25 mouse cellular contexts compared by ENCODE assay signal in the genomic region with DNA sequence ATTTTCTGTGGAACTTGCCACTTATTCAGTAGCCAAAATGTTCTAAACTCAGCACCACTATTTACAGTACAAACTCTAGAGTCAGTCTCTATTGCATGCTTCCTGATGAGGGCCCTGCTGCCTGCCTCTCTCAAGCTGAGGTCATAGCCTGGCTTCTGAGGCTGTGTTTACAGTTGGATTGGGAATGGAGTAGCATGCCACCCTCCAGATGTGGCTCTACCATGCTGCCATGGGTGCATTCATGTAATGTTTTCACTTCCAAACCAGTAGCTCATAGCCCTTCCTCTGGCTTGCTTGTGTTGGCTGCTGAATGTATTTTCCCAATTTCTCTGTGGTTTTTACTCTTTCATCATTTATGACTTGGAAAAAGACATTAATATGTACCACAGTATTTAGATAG.
"Had no signal": no experiment of that assay in that cellular context is flagged by ENCODE, and none has a peak within 500 bp of the region (broad histone marks: within the 10 kb centered on the region; RNA-seq: fewer than 3 reads in every experiment).

No protein-coding gene starts in this region.

- H3K27me3 ChIP-seq: kidney, embryonic 15.5 days; limb, embryonic 12.5 days; megakaryocyte, embryonic 14.5 days; midbrain, embryonic 12.5 days; midbrain, embryonic 15.5 days; neural tube, embryonic 12.5 days; neural tube, embryonic 15.5 days had no signal

- H3K36me3 ChIP-seq: kidney, embryonic 15.5 days; limb, embryonic 12.5 days; midbrain, embryonic 12.5 days; midbrain, embryonic 15.5 days; neural tube, embryonic 12.5 days; neural tube, embryonic 15.5 days had no signal

- H3K9me3 ChIP-seq: kidney, embryonic 15.5 days; limb, embryonic 12.5 days; megakaryocyte, embryonic 14.5 days; midbrain, embryonic 12.5 days; midbrain, embryonic 15.5 days; neural tube, embryonic 12.5 days; neural tube, embryonic 15.5 days had no signal

- H3K27ac ChIP-seq: kidney, embryonic 15.5 days; left cerebral cortex, adult 2 months; limb, embryonic 12.5 days; liver, embryonic 14.5 days; macrophage; midbrain, embryonic 12.5 days; midbrain, embryonic 15.5 days; neural tube, embryonic 12.5 days; neural tube, embryonic 15.5 days; stomach, postnatal 0 days had no signal

- ATAC-seq: intestine, postnatal 0 days; liver, postnatal 0 days; lung, postnatal 0 days; midbrain, embryonic 15.5 days had no signal

- H3K4me1 ChIP-seq: kidney, embryonic 15.5 days had no signal

- H3K4me3 ChIP-seq: kidney, embryonic 15.5 days; left cerebral cortex, adult 2 months; limb, embryonic 12.5 days; megakaryocyte, embryonic 14.5 days; midbrain, embryonic 12.5 days; midbrain, embryonic 15.5 days; neural tube, embryonic 12.5 days; neural tube, embryonic 15.5 days had no signal

- DNase-seq: kidney, adult 2 months; kidney, postnatal 10 days; kidney, postnatal 36 days; layer of hippocampus, postnatal 36 days; liver, postnatal 0 days; lung, embryonic 14.5 days; right cerebral cortex, adult 18-20 months; right cerebral cortex, postnatal 14 days; right cerebral cortex, postnatal 4 days; thymus, adult 2 months; thymus, postnatal 14 days had no signal

- H3K9ac ChIP-seq: kidney, embryonic 15.5 days; limb, embryonic 12.5 days; liver, embryonic 14.5 days; liver, postnatal 0 days; lung, embryonic 14.5 days; midbrain, embryonic 12.5 days; midbrain, embryonic 15.5 days; neural tube, embryonic 12.5 days; neural tube, embryonic 15.5 days had no signal

- H3K4me2 ChIP-seq: kidney, embryonic 15.5 days; limb, embryonic 12.5 days; liver, embryonic 11.5 days; lung, embryonic 14.5 days; midbrain, embryonic 12.5 days; midbrain, embryonic 15.5 days; neural tube, embryonic 12.5 days; neural tube, embryonic 15.5 days had no signal
